Mouse (Mus musculus): ENCODE measurements around the gene Snapc3. TPM values are rescaled to one million over a fixed set of nuclear protein-coding genes. Genes with fewer than 3 reads are reported as not detected.

Snapc3 gene
- polyA plus RNA-seq (2014; fragmentation: Nextera tagmentation; extraction: Ambion mirVana): 75.2 and 83.0 TPM in 2 replicates

DNA sequence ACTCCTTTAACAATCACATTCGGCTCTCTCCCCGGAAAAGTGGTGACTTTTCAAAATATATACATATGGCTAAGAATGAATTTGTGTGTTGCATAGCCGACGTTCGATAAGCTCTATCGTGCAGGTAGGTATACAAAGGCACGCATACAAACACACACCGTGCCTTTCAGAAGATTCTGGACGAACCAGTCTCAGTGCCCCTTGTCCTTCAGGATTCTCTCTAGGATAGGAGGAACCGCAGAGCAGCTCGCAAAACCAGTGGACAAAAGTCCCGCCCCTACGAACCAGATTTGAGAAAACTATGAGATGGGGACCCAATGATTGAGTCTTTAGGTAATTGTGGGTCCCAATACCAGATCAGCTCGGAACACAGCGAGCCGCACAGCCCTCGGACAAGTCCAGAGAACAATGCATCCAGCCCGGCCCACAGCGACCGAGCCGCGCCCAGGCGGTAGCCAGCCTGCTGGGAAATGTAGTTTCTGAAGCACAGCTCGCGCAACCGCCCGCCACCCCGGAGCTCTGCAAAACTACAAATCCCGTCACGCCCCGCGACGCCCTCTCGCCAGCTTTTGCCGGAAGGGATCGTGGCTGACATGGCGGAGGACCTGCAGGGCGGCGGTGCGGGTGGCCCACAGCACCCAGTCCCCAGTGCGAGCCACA is at the start of gene Snapc3:
Gene Snapc3 (plus strand): TSS at position 565 of the 660 bp plus-strand sequence.
- ATAC-seq (ENCODE audit: low FRiP score) (peak; percentile 100), DNase-seq (ENCODE audit: low spot score, missing footprints) (peak; percentile 99)
- Histone ChIP-seq H3K4me2 (peak within 1 kb of the TSS; percentile 53), H3K4me1 (ENCODE audit: control insufficient read depth, insufficient read depth, low read length) (peaks cover 5% of the 10 kb centered on the region), H3K27ac (ENCODE audit: low read depth, low read length) (peak within 1 kb of the TSS; percentile 70), H3K9ac (ENCODE audit: low read length) (peak within 1 kb of the TSS; percentile 96), H3K4me3 (ENCODE audit: low read depth, low read length) (peak within 1 kb of the TSS; percentile 95), H3K27me3 (ENCODE audit: control insufficient read depth, insufficient read depth, low read length) (no peaks in the 10 kb centered on the region), H3K9me3 (ENCODE audit: control insufficient read depth, low read length) (no peaks in the 10 kb centered on the region; the same call in 1 of the 2 replicates), H3K36me3 (ENCODE audit: control insufficient read depth, insufficient read depth, low read length) (no peaks in the 10 kb centered on the region)
- WGBS: 2% methylated on average over 41 of the region's 41 CpGs

DNA sequence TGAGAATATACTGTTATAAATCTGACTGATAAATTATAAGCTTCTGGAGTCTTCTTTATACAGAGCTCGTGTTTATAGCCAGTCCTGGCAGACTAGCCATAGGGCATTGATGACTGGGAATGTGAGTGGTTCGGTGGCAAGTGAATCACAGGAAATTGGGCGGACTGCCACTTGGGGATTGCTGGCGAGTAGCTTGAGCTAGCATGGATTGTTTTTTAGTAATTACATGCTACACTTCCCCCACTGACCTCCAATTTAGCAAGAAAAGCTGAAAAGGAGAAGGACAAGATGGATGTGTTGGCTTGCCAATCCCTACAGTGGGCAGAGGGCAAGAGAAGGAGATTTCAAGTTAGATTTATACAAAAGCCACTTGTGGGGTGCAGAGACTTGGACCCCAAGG is 44.1 kb upstream of the Snapc3 start:
- Histone ChIP-seq H3K27me3 (ENCODE audit: control insufficient read depth, insufficient read depth, low read length) (no peaks in the 10 kb centered on the region), H3K27ac (ENCODE audit: low read depth, low read length) (no peak overlapping the region), H3K9ac (ENCODE audit: low read length) (no peak overlapping the region), H3K36me3 (ENCODE audit: control insufficient read depth, insufficient read depth, low read length) (no peaks in the 10 kb centered on the region), H3K4me1 (ENCODE audit: control insufficient read depth, insufficient read depth, low read length) (no peaks in the 10 kb centered on the region), H3K4me2 (no peak overlapping the region), H3K9me3 (ENCODE audit: control insufficient read depth, low read length) (no peaks in the 10 kb centered on the region), H3K4me3 (ENCODE audit: low read depth, low read length) (no peak overlapping the region)
- no peak for ATAC-seq (ENCODE audit: low FRiP score)
- no peak for DNase-seq (ENCODE audit: low spot score, missing footprints)
- WGBS: 79% methylated on average over 4 of the region's 4 CpGs

DNA sequence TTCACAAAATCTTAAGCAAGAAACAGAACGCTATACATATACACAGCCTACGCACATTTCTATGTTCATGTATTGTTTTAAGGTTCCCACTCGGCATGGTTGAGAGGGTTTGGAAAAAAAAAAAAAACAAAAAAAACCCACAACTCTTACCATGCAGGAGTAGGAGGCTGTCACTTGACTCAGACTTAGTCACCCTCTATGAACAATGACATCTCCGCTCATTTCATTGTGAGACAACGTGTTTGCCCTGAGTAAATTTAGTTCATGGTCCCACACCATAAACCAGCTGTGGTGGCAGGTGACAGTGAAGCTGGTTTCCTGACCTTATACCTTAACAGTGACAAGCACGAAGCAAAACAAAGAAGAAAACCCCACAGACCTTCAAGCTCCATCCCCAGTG is 41.9 kb upstream of the Snapc3 start:
- H3K27ac ChIP-seq (ENCODE audit: low read depth, low read length): no peak overlapping the region
- no peaks in the 10 kb centered on the region for H3K4me1 ChIP-seq (ENCODE audit: control insufficient read depth, insufficient read depth, low read length)
- DNase-seq (ENCODE audit: low spot score, missing footprints) (no peak), ATAC-seq (ENCODE audit: low FRiP score) (no peak)
- H3K27me3 ChIP-seq (ENCODE audit: control insufficient read depth, insufficient read depth, low read length): no peaks in the 10 kb centered on the region
- no peak overlapping the region for H3K4me3 ChIP-seq (ENCODE audit: low read depth, low read length)
- 89% methylated on average over 6 of the region's 6 CpGs for WGBS
- H3K4me2 ChIP-seq: no peak overlapping the region
- H3K36me3 ChIP-seq (ENCODE audit: control insufficient read depth, insufficient read depth, low read length): no peaks in the 10 kb centered on the region
- H3K9me3 ChIP-seq (ENCODE audit: control insufficient read depth, low read length): no peaks in the 10 kb centered on the region
- H3K9ac ChIP-seq (ENCODE audit: low read length): no peak overlapping the region

DNA sequence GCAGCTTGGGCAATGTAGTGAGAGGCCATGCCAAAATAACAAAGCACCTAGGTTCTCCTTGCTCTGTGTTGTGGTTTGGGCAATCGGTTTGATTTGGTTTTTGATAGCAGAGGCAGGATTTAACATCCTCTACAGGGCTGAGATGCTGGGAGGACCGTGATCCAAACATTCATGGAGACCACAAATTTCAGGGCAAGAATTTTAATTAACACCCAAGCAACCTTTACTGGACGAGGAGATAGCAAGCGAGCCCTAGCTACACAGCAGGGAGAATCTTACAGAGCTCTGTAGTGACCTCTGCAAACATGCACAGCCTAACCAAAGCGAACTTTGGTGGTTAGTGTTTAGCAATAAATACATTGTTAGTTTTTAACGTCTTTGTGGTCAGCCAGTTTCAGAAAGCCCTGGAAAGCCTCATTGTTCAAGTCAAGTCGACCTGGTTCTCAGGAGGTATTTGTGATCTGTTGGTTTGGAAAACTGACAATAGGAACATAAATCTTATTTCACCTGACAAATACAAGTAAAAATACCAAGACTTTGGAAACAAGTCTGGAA is 41.0 kb upstream of the Snapc3 start:
- DNase-seq (ENCODE audit: low spot score, missing footprints) (no peak), ATAC-seq (ENCODE audit: low FRiP score) (no peak)
- H3K4me2 ChIP-seq: no peak overlapping the region
- H3K4me3 ChIP-seq (ENCODE audit: low read depth, low read length): no peak overlapping the region
- no peak overlapping the region for H3K9ac ChIP-seq (ENCODE audit: low read length)
- H3K27ac ChIP-seq (ENCODE audit: low read depth, low read length): no peak overlapping the region
- H3K36me3 ChIP-seq (ENCODE audit: control insufficient read depth, insufficient read depth, low read length): no peaks in the 10 kb centered on the region
- H3K27me3 ChIP-seq (ENCODE audit: control insufficient read depth, insufficient read depth, low read length): no peaks in the 10 kb centered on the region
- no peaks in the 10 kb centered on the region for H3K4me1 ChIP-seq (ENCODE audit: control insufficient read depth, insufficient read depth, low read length)
- no peaks in the 10 kb centered on the region for H3K9me3 ChIP-seq (ENCODE audit: control insufficient read depth, low read length)
- WGBS: 77% methylated on average over 7 of the region's 7 CpGs

DNA sequence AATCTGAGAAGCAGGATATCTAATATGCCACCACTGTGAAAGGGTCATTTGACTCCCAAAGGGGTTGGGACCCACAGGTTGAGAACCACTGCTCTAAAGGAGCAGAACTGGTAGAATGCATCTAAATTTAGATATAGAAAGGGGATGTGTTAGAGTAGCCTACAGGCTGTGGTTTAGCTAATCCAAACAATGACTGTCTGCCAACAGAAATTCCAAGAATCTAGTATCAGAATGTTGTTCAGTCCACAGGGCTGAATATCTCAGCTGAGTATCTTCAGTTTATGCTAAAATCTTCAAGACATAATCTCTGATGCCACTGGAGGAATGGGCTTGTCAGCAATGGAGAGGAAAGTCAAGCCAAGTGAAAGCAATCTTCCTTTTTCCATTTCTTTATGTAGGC is 38.5 kb upstream of the Snapc3 start:
- Histone ChIP-seq H3K4me2 (no peak overlapping the region), H3K9ac (ENCODE audit: low read length) (no peak overlapping the region), H3K27me3 (ENCODE audit: control insufficient read depth, insufficient read depth, low read length) (no peaks in the 10 kb centered on the region), H3K27ac (ENCODE audit: low read depth, low read length) (no peak overlapping the region), H3K4me1 (ENCODE audit: control insufficient read depth, insufficient read depth, low read length) (no peaks in the 10 kb centered on the region), H3K9me3 (ENCODE audit: control insufficient read depth, low read length) (no peaks in the 10 kb centered on the region), H3K36me3 (ENCODE audit: control insufficient read depth, insufficient read depth, low read length) (no peaks in the 10 kb centered on the region), H3K4me3 (ENCODE audit: low read depth, low read length) (no peak overlapping the region)
- ATAC-seq (ENCODE audit: low FRiP score): no peak
- DNase-seq (ENCODE audit: low spot score, missing footprints): no peak

DNA sequence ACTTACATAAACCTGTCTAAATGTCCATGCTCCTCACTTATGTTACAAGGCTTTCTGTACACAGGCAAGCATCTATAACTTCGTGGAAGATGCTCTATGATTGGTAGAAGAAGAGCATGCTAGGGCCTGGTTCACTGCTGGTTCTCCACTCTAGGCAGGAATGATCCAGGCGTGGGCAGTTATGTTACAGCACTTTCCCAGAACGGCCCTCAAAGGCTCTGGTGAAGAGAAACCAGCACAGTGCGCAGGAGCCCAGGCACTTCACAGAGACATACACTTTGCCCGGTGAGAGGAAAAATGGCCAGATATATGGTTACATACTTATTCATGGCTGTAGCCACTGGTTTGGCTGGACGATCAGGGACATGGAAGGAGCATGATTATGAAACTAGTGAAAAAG is 37.8 kb upstream of the Snapc3 start:
- WGBS: 85% methylated on average over 6 of the region's 6 CpGs
- no peak overlapping the region for H3K4me3 ChIP-seq (ENCODE audit: low read depth, low read length)
- no peaks in the 10 kb centered on the region for H3K4me1 ChIP-seq (ENCODE audit: control insufficient read depth, insufficient read depth, low read length)
- H3K9me3 ChIP-seq (ENCODE audit: control insufficient read depth, low read length): no peaks in the 10 kb centered on the region
- H3K4me2 ChIP-seq: no peak overlapping the region
- H3K27me3 ChIP-seq (ENCODE audit: control insufficient read depth, insufficient read depth, low read length): no peaks in the 10 kb centered on the region
- no peak overlapping the region for H3K27ac ChIP-seq (ENCODE audit: low read depth, low read length)
- H3K9ac ChIP-seq (ENCODE audit: low read length): no peak overlapping the region
- ATAC-seq (ENCODE audit: low FRiP score) (no peak), DNase-seq (ENCODE audit: low spot score, missing footprints) (no peak)
- no peaks in the 10 kb centered on the region for H3K36me3 ChIP-seq (ENCODE audit: control insufficient read depth, insufficient read depth, low read length)

DNA sequence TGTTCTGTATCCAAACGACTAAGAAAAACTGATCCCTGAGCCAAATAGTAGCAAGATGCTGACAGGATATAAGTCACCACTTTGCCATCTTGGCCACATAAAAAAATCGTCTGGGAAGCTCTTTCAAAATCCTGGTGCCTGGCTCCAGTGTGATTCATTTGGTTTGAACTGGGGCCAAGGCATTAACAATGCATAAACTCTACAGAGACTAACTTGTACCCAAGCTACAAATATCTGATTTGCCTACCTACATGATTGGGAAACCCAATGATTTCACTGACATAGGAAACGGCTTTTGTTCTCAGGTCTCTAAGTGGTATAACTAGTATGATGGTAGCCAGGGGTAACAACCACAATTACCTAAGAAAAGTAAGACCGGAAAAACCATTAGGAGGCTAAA is 37.3 kb upstream of the Snapc3 start:
- no peaks in the 10 kb centered on the region for H3K4me1 ChIP-seq (ENCODE audit: control insufficient read depth, insufficient read depth, low read length)
- H3K4me2 ChIP-seq: no peak overlapping the region
- ATAC-seq (ENCODE audit: low FRiP score): no peak
- H3K9ac ChIP-seq (ENCODE audit: low read length): no peak overlapping the region
- H3K27me3 ChIP-seq (ENCODE audit: control insufficient read depth, insufficient read depth, low read length): no peaks in the 10 kb centered on the region
- no peak overlapping the region for H3K27ac ChIP-seq (ENCODE audit: low read depth, low read length)
- 90% methylated on average over 4 of the region's 4 CpGs for WGBS
- no peak for DNase-seq (ENCODE audit: low spot score, missing footprints)
- H3K9me3 ChIP-seq (ENCODE audit: control insufficient read depth, low read length): no peaks in the 10 kb centered on the region
- H3K4me3 ChIP-seq (ENCODE audit: low read depth, low read length): no peak overlapping the region
- no peaks in the 10 kb centered on the region for H3K36me3 ChIP-seq (ENCODE audit: control insufficient read depth, insufficient read depth, low read length)

DNA sequence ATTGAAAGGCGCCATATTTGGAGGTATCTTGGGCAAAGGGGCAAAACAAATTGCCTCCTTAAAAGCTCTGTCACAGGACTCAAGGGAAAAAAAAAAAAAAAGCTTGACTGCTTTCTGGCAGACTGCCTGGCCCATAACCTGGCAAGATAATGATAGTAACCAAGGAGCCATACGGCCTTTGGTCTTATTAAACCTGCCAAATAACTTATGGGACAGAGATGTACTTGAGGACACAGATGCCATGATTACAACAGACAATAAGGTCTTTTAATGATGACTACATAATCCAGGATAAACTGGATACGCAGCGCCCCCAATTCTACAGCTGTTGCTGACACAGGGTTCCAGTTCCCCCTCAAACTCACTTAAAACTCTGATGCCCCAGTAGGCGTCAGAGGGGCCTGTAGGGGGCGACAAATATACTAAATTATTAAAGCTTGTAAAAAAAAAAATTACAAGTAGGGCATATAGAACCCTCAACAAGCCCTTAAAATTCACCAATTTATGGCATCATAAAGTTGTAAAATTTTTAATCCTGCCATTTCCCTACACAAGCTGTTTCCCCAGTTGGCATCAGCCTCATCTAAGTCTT is 33.5 kb upstream of the Snapc3 start:
- H3K27me3 ChIP-seq (ENCODE audit: control insufficient read depth, insufficient read depth, low read length): no peaks in the 10 kb centered on the region
- H3K9me3 ChIP-seq (ENCODE audit: control insufficient read depth, low read length): no peaks in the 10 kb centered on the region
- H3K36me3 ChIP-seq (ENCODE audit: control insufficient read depth, insufficient read depth, low read length): no peaks in the 10 kb centered on the region
- H3K4me1 ChIP-seq (ENCODE audit: control insufficient read depth, insufficient read depth, low read length): no peaks in the 10 kb centered on the region
- no peak overlapping the region for H3K4me2 ChIP-seq
- H3K9ac ChIP-seq (ENCODE audit: low read length): no peak overlapping the region
- H3K4me3 ChIP-seq (ENCODE audit: low read depth, low read length): no peak overlapping the region
- WGBS: 57% methylated on average over 6 of the region's 6 CpGs
- DNase-seq (ENCODE audit: low spot score, missing footprints): no peak
- no peak for ATAC-seq (ENCODE audit: low FRiP score)
- no peak overlapping the region for H3K27ac ChIP-seq (ENCODE audit: low read depth, low read length)

DNA sequence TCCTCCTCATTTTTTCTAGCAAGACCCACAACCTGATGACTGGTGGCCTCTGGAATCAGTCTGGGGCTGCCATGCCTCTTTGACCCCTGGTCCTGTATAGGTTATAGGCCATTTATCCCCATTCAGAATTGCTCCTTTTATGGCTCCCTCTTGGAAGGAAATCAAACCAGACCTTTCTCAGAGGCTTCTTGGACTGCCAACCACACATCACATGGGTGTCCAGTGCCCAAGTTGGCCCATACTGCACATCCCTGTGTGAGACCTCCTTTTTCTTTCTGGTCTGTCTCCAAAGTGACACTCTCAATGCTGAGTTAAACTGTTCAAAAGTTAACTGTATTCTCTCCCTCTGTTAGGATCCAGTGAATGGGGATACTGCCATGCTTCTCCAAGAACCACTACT is 32.4 kb upstream of the Snapc3 start:
- Histone ChIP-seq H3K4me3 (ENCODE audit: low read depth, low read length) (no peak overlapping the region), H3K27ac (ENCODE audit: low read depth, low read length) (no peak overlapping the region), H3K4me2 (no peak overlapping the region), H3K36me3 (ENCODE audit: control insufficient read depth, insufficient read depth, low read length) (no peaks in the 10 kb centered on the region), H3K9ac (ENCODE audit: low read length) (no peak overlapping the region), H3K27me3 (ENCODE audit: control insufficient read depth, insufficient read depth, low read length) (no peaks in the 10 kb centered on the region), H3K4me1 (ENCODE audit: control insufficient read depth, insufficient read depth, low read length) (no peaks in the 10 kb centered on the region), H3K9me3 (ENCODE audit: control insufficient read depth, low read length) (no peaks in the 10 kb centered on the region)
- ATAC-seq (ENCODE audit: low FRiP score) (no peak), DNase-seq (ENCODE audit: low spot score, missing footprints) (no peak)
